Mouse (Mus musculus) adrenal gland, adult 2 months (tissue): ENCODE data around the gene Tmem28. TPM values are rescaled to one million over a fixed set of nuclear protein-coding genes. Genes with fewer than 3 reads are reported as not detected.
A peak's percentile ranks its signal among the peaks of the same experiment; 100 is the strongest.

Source experiments
- DNase-seq: peaks from one replicate; pipeline ENCODE4 v3.0.0; 2021
- long read RNA-seq: library from polyadenylated mRNA; stranded (forward); transcript quantifications from one replicate; pipeline ENCODE4 v2.0.0, GENCODE M21; 2021
- polyA plus RNA-seq: library from polyadenylated mRNA; depleted of rRNA; stranded (reverse); fragments of >200 nt; gene quantifications from 2 replicates; pipeline ENCODE4 v1.2.3, GENCODE M21; 2012; rRNA removed
- total RNA-seq, 2 experiments: library from RNA; stranded (reverse); gene quantifications; 2 replicates each; pipeline ENCODE4 v1.2.3; 2021

The Tmem28 gene
- 1 to 10 TPM; 3.9 TPM for total RNA-seq
- 2.3 and 3.2 TPM in 2 replicates for polyA plus RNA-seq
- long read RNA-seq, partial matches to known transcripts: 1 of 2 reads
- long read RNA-seq, other reads (novel, unspliced or antisense): 0 of 2 reads

- peak; percentile 12 for DNase-seq
Observed at GRCm38 (mm10) chrX:99820790-99821395, at the start of gene Tmem28. TSS of gene Tmem28 (plus strand) at chrX:99821021.

GRCm38 (mm10) chrX:99780308-99780707, 40.5 kb upstream of the Tmem28 start:
- no peak for DNase-seq

- DNase-seq: peak; percentile 13
Observed at GRCm38 (mm10) chrX:99808375-99808774, 12.4 kb upstream of the Tmem28 start.

- peak; percentile 62 for DNase-seq
Observed at GRCm38 (mm10) chrX:99819395-99819935, 1.4 kb upstream of the Tmem28 start.

- DNase-seq: peak; percentile 45
Observed at GRCm38 (mm10) chrX:99819936-99820789, 658 bp upstream of the Tmem28 start.

GRCm38 (mm10) chrX:99842090-99842489, 21.3 kb downstream of the Tmem28 start:
- no peak for DNase-seq

GRCm38 (mm10) chrX:99853261-99853741, 32.5 kb downstream of the Tmem28 start:
- DNase-seq: peak; percentile 85

- DNase-seq: no peak
Observed at GRCm38 (mm10) chrX:99853834-99854233, 33.0 kb downstream of the Tmem28 start.

GRCm38 (mm10) chrX:99872228-99872627, 51.4 kb downstream of the Tmem28 start:
- no peak for DNase-seq

- DNase-seq: no peak
Observed at GRCm38 (mm10) chrX:99872632-99873201, 51.9 kb downstream of the Tmem28 start.

GRCm38 (mm10) chrX:99873259-99873919, 52.6 kb downstream of the Tmem28 start:
- no peak for DNase-seq

- no peak for DNase-seq
Observed at GRCm38 (mm10) chrX:99873920-99874296, 53.1 kb downstream of the Tmem28 start.

GRCm38 (mm10) chrX:99876781-99877180, 56.0 kb downstream of the Tmem28 start:
- DNase-seq: no peak

- DNase-seq: no peak
Observed at GRCm38 (mm10) chrX:99883396-99883795, 62.6 kb downstream of the Tmem28 start.

Other genes starting within 250 kb of the Tmem28 start
- 1 to 10 TPM; 8.2 to 10.0 TPM for gene Eda, start 154.6 kb downstream of the Tmem28 start, total RNA-seq
- 2.8 and 3.1 TPM in 2 replicates for gene Eda, start 154.6 kb downstream of the Tmem28 start, polyA plus RNA-seq